Mouse (Mus musculus) CD4-positive, CD25-positive, alpha-beta regulatory T cell, adult 4 months (primary cell): ENCODE data around the gene Nos1. TPM values are rescaled to one million over a fixed set of nuclear protein-coding genes. Genes with fewer than 3 reads are reported as not detected.

Experiments
- ATAC-seq: one replicate; pipeline ENCODE4 v1.8.0; 2017
- polyA plus RNA-seq, 2 experiments: library from polyadenylated mRNA; unstranded; fragments of 100-300 nt; shearing (Covaris generic); gene quantifications; one replicate each; pipeline ENCODE4 v1.2.1; 2017

Nos1 gene
- polyA plus RNA-seq, 2 experiments from 2014 or later, result 0.16 to 0.17 TPM

DNA sequence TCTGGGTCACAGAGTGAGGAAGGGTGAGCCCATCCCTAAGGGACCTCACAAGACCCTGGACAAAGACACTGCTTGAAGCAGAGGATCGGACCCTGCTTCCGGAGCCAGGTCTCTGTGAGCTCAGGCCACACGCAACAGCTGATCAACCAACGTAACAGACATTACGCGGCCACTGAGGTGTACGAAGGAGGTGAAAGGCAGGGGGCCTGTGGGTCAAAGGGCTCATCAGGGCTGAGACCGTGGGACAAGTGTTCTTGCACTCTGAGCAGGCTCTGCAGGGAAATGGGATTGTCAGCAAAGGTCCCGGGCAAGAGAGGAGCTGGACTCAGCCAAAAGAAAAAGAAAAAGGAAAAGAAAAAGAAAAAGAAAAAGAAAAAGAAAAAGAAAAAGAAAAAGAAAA lies 186.1 kb downstream of the Nos1 start:
- ATAC-seq, result no peak

DNA sequence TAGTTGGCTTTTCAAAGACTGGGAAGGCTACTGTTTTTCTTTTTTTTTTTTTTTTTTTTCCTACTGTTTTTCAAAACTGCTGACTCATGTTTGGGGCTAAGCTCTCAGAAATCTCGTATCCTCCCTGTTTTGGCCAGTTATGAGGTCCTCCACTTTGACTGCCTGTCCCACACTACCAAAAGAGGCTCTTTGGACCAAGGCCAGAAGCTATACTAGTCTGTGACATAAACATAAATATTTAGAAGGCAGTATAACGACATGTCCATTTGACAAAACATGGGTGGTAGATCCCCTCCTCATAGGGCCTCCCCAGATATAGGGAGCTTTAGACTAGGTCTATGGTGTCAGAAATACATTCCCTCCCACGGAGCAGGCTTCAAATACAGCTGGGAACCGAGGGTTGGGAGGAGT lies 186.8 kb downstream of the Nos1 start:
- no peak for ATAC-seq

DNA sequence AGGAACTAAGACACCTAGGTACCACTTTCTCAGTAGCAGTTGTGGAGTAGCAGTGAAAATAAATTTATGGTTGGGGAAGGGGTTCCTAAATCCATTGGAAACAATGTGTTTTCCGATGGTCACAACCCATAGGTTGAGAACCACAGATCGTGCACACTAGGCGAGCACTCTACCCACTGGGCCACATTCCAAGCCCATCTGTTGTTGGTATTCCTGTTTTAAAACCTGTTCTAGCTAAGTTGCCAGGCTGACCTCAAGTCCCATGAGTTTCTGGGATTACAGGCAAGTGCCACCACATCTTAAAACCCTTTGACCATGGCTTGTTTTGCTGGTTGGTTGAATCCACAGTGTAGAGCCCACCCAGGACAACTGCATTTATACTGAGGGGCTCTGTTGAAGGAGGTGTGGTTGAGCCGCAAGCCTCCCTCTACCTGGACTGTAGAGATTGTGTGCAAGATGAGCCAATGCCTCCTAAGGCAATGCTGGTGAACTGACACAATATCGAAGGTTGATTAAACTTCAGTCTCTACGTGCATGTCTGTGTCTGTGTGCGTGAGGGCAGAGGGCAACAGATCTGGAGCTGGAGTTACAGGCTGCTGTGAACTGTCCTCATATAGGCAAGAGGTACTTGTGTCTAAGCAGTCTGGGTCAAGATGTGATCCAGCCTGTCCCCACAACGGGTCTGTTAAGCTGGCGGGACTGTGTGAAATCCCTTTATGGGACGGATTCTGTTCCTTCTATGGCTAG lies 189.0 kb downstream of the Nos1 start:
- no peak for ATAC-seq

DNA sequence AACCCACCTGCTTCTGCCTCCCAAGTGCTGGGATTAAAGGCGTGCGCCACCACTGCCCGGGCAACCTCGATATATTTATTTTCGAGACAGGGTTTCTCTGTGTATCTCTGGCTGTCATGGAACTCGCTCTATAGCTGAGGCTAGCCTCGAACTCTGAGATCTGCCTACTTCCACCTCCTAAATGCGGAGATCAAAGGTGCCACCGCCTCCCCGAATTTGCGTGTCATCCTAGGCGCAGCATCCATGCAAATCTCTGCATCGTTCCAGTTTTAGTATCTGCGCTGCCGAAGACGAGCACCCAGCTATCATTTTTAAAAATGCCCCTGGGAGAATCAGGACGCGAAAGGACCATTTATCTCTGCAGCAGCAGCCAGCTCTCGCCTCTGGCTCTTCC lies 195.4 kb downstream of the Nos1 start:
- no peak for ATAC-seq

DNA sequence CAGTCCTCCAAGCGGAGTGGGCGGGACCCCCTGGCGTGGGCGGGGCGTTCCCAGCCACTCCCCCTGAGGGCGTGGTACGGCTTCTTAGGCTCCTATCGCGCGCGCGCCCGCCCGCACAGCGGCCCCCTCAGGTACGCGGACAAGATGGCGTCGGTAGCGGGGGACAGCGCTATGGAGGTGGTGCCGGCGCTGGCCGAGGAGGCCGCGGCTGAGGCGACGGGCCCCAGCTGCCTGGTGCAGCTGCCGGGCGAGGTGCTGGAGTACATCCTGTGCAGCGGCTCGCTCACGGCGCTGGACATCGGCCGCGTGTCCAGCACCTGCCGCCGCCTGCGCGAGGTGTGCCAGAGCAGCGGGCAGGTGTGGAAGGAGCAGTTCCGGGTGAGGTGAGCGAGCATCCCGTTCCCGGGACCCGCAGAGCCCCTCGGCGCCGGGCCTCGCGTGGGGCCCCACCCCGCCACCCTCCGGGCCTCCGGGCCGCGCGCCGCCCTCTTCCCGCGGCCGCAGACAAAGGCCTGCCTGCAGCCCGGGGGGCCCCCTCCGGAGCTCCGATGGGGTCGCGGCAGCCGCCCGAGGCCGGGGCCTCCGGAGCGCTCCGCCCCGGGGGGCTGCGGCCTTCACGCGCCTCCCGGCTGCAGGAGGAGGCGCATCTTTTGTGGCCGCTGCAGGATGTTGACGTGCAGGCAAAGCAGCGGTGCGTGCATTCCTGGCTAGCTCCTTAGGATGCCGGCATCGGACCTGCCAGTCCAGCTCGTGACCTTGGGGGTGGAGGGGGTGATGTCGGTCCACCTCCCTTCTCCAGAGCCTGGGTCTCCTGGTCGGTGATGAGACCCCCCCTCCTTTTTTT lies 196.0 kb downstream of the Nos1 start, which contains the start of gene Fbxo21:
Gene Fbxo21, plus strand, starts transcription at position 74 of the 844 bp plus-strand sequence.
- peak; percentile 88 for ATAC-seq

DNA sequence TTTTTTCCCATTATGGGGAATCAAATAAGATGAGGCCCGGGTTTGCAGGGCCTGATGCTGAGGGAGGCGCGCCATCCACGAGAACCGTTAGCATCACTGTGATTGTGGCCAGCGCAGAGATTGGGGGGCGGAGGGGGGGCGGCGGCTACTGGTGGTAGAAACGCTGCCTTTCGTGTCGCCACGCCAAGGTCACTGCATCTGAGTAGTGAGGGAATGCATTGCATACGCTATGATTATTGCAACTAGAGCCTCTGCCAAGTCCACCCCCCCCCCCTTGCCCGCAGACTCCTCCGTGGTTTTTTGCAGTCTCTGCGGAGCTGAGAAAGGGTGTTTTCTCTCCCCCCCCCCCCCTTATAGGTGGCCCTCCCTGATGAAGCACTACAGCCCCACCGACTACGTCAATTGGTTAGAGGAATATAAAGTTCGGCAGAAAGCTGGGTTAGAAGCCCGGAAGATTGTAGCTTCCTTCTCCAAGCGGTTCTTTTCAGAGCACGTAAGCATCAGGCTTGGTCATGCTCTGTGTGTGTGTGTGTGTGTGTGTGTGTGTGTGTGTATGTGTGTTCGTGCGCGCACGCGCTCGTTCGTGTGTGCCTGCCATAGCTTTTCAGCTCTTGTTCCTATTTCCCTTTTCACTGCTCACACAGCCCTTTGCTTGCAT lies 196.8 kb downstream of the Nos1 start:
- ATAC-seq, result peak; percentile 19

DNA sequence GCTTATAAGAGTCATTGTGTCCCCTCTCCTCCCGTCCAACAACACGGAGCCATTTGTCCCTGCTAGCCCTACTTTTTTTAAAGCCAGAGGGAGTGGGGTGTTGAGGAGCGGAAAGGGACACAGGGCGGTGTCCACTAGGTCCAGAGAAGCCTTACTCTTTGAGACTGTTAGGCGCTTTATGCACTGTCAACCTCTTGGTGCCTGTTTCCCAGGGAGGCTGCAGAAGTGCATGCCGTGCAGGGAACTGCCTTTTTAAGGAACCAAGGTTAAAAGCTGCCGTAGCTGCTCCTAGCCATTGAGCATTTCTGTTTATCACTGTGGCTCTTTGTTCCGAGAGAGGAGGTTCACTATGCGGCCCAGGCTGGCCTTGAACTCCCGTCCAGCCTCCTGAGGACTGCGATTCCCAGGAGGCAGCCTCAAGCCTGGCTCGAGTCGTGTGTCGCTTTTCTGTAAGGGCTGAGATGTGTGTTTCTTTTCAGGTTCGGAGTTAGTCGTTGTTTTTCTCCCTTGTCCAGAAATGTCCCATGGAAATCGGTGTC lies 197.4 kb downstream of the Nos1 start:
- ATAC-seq, result no peak

DNA sequence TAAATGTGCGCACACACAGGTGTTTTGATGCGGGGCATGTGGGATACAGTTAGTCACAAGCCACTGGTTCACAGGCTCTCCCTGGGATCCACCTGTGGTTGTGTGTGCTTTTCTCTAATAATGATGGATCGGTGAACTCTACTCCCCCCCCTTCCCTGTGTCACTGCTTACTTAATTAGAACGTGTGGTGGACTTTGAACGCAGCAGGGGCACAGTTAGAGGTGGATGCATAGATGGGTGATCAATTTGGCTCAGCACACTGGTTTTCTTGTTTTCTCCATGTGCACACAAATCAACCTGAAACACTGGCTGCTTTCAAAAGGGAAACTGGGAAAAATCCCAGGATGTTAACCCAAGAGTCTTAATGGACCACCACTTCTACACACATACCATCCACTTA lies 198.2 kb downstream of the Nos1 start:
- no peak for ATAC-seq

DNA sequence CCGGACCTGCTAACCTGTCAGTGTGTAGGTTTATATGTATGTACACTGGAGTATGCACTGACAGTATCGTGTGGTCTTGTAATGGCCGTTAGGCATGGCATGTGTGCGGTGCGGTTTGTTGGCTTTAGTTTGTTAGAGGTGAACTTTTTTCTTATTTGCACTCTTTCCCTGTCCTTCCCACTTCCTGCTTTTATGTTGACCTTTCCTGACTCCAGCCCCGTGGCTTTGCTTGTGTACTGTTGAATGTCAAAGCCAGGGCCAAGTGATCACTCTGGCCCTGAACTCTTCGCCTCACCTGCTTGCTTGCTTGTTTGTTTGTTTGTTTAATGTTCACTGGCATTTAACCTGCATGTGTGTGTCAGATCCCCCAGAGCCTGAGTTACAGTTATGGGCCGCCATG lies 200.1 kb downstream of the Nos1 start:
- ATAC-seq, result no peak

DNA sequence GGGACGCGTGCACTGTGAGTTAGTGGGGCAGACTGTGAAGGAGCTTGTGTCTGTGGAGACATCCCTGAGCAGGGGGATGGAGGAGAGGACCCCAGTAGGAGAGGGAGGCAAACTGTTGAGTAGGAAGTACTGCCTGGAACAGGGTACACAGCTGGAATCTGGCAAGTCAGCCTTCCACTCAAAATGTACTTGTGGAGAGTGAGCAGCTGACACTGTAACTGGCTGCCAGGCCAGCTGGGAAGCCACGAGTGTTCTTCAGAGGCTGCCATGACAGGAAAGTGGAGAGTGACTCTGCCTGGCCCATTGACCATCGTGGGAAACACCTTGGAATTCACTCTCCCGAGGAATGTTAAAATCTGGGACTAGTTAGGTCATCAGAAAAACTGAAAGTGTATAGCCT lies 201.1 kb downstream of the Nos1 start:
- no peak for ATAC-seq

DNA sequence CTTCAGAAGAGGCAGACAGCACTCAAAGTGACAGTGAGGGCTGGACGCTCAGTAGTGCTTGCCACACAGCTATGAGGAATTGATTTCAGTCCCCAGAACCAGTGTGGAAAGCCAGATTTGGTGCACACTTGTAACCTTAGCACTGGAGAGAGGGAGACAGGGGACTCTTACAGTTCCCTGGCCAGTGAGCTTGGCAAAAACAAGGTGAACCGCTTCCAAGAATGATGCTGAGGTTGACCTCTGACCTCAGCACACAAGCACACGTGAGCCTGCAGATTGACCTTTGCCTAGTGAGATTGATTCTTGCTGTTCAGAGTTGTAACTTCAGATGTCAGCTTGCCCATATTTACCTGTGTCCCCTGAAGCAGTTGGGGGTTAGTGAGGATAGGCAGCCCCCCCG lies 205.5 kb downstream of the Nos1 start:
- no peak for ATAC-seq

DNA sequence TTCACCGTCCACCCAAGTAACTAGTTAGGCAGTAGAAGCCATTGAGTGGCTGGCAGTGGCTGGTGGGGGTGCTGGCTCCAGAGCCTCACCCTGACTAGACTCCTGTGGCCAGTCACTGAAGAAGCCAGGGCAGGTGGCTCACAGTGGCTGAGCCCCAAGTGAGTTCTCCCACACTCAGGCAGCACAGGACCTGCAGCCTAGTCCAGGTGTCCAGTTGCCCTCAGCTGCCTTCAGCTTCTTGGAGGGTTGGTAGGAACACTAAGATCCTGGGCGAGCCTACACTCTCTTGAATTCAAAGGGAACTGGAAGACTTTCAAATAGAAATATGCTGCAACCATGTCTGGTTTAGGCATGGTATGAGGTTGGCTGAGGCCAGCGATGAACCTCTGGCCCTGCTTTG lies 207.1 kb downstream of the Nos1 start:
- ATAC-seq, result no peak

DNA sequence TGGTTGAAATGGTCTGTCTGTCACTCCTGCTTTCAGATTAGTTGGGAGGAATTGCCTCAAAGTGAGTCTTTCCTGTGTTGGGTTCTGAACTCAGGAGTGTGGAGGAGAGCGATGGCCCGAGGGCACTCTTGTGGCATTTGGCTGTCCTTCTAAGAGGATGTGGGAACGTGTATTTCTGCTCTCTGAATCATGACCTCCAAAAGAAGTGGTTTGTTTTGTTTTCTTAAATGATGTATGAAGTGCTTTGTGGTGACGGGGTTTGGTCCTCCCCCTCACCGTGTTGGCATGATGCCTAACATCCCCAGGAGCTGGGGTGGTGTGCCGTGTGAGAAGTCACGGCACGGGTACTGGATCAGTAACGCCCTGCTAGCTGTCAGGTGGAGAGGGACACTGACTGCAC lies 207.5 kb downstream of the Nos1 start:
- ATAC-seq, result no peak

DNA sequence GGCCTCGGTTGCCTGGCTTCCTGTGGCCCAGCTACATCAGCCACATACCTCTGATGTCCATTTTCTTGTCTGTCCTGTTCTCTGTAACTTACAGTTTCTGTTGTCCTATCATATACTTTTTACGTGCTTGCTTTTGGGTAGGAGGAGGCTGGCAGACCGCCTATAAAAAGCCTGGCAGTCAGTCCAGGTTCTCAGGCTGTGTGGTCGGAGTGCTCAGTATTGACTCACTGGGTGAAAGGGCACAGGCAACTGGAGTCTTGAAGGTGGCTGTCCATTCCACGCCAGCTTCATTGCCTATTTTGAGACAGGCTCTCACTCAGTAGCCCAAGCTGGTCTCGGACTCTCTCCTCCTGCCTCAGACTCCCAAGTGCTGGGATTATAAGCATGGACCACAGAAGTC lies 208.9 kb downstream of the Nos1 start:
- ATAC-seq, result no peak

DNA sequence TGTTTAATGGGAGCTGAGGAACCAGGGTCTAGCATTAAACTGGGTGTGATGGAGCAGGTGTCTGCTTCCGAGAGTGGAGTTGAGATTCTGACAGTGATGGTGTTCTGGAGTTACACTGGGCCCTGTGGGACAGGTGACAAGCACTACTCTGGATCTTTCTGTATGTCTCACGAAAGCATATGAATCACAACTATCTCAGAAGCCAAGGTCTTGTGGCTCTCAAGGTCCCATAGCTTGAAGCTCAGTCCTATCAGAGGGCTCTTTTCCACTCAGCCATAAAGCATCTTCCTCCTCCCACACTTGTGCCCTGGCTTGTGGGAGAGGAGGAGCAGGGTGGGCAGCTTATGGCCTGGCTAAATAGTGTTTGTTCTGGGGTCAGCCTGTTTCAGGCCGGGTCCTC lies 210.1 kb downstream of the Nos1 start:
- no peak for ATAC-seq

DNA sequence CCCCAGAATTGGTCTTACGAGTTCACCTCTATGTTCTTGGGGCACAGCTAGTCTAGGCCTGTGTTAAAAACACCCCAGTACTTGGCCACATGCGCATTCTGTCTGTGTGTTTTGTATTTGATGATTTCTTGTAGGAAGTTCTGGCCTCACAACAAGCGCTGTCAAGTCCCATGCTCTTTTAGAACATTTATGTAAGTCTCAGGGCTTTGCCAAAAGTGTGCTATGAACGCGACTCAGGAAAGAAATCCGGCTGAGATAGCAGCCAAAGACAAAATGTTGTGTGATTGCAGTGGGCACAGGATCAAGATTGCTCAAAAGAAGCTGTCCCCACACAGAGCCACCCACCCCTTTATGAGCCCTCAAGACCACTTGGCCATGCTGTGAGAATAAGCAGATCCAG lies 212.7 kb downstream of the Nos1 start:
- no peak for ATAC-seq

DNA sequence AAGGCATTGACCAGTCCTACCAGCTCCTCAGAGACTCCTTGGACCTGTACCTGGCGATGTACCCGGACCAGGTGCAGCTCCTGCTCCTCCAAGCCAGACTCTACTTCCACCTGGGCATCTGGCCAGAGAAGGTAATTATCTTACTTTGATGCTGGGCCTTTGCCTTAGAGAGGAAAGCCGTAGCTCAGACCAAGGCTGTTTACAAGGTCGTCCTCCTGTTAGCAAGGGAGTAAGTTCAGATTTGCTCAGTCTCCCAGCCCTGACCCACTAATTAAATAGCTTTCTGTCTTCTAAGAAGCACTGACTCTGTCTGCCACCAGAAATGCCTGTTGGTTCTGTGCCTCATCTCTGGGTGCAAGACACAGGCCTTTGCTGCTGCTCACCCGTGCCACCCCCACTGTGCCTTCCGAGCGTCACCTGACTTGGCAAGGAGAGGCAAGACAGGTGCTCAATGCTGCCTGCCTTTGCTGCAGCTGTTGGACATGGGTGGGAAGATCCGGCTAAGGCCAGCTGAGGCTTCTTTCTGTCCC lies 214.6 kb downstream of the Nos1 start:
- no peak for ATAC-seq

DNA sequence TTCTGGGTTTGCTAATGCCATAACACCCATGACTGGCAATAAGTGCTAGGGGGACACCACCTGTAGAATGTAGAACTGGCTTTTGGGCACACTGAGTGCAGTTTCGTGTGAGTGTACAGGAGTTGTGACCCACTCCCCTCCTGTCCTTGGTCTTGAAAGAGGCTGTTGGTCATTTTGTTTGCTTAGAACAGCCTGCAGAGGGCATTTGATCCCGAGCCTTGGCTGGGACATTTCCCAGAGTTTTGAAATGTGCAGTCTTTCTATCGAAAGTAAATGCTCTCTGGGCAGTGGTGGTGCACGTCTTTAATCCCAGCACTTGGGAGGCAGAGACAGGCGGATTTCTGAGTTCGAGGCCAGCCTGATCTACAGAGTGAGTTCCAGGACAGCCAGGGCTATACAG lies 215.1 kb downstream of the Nos1 start:
- no peak for ATAC-seq

DNA sequence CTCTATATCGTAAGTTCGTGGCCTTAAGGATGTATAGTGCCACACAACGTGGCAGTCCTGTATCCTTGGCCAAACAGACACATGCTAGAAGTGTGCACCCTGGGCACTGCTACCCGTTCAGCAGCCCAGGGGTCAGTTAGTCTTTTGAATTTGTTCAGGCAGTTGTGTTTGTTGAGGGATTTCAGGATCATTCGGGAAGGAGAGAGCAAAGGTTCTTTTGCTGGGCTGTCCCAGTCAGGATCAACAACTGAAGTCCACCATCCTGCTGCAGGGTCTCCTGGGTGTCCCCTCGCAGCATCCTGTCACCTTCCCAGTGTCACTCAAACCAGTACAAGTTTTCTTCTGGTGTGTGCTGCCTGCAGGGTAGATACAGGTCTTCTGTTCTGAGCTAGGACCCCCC lies 215.7 kb downstream of the Nos1 start:
- ATAC-seq, result no peak

DNA sequence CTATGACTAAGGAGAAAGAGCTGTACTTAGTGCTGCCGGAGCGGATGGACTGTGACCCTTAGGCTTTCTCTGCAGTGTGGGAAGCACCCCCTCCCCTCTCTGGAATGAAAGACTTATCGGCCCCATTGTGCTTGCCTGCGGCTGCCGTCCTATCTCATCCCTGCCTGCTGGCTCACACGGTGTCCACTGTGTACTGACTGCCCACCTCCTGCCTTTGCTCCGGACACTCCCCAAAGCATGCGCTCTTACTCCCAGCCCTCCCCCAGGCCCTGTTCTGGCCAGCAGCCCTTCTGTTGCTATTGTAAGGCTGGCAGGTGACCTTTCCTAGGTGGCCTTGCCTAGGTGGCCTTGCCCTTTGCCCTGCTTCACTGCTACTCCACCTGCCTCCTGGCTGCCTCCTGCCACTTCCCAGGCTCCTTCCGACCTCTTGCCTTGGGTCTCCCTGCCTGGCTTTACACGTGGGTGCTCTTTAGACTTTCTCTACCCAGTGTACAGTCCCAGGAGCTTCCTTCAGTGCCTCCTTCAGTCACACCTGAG lies 216.7 kb downstream of the Nos1 start:
- no peak for ATAC-seq

DNA sequence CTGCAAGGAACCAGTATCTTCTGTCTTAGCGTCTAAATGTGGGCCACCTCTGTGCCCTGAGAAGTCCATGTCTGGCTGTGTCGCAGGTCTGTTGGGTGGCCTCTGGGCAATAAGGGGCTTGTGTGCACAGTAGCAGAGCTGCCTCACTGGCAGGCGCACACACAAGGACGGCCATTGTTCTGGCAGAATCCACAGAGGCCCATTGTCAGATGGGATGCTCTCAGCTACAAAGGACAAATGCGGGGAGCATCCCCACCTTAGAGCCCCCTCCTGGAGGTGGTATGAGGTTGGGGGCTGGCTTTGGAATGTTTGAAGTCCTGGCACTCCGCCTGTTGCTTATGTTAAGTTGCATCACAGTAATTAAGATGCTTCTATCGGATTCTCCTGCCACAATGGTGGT lies 218.2 kb downstream of the Nos1 start:
- ATAC-seq, result no peak

DNA sequence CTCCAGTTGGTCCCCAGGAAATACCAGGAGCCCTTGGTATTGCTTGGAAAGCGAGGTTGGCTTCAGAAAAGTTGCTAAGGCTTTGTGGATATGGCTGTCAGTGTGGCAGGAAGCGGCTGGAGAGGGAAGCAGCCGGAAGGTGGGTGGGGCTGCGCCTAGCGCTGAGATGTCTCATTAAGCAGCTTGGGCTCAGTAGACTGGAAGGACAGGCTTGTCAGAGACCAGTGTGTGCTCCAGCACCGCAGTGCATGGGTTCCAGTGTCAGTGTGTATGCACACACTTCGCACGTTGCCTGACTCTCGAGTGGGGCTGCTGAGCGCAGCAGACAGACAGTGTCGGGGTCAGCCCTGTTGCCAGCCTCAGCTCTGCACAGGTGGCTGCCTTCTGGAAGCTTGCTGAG lies 218.8 kb downstream of the Nos1 start:
- no peak for ATAC-seq

DNA sequence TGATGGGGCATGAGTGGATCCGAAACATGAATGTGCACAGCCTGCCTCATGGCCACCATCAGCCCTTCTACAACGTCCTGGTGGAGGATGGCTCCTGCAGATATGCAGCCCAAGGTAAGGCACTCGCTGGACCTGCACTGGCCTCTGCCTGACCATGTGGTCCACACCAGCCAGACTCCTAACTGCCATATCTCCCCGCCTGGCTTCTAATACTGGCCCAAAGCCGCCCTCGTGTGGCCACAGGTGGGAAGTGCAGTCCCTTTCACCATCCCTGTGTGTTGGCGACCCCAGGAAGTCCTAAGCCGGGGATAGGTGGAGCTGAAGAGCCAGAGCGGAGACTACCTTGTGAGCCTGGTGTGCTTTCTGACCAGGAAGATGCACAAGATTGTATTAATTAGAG lies 221.2 kb downstream of the Nos1 start:
- peak; percentile 62 for ATAC-seq
